Mouse (Mus musculus): ENCODE results near the gene Atp11b. TPM values are rescaled to one million over a fixed set of nuclear protein-coding genes. Genes with fewer than 3 reads are reported as not detected.

Gene Atp11b
- polyA plus RNA-seq, 1 experiment from 2014 or later, result 38.8 TPM

GRCm38 (mm10) chr3:35822036-35822435 lies 68.1 kb downstream of the Atp11b start:
- 91% methylated on average over 3 of the region's 3 CpGs for WGBS
- Histone ChIP-seq H3K9me3 (no peaks in the 10 kb centered on the region), H3K36me3 (peaks cover 30% of the 10 kb centered on the region), H3K27me3 (no peaks in the 10 kb centered on the region), H3K4me2 (no peak overlapping the region), H3K27ac (no peak overlapping the region), H3K9ac (no peak overlapping the region), H3K4me1 (no peaks in the 10 kb centered on the region), H3K4me3 (no peak overlapping the region)
- no peak for ATAC-seq (ENCODE audit: insufficient number of reproducible peaks, low FRiP score, low TSS enrichment, low read depth)

GRCm38 (mm10) chr3:35849326-35849725 lies 95.4 kb downstream of the Atp11b start:
- Histone ChIP-seq H3K9me3 (no peaks in the 10 kb centered on the region), H3K36me3 (peaks cover 32% of the 10 kb centered on the region), H3K27me3 (no peaks in the 10 kb centered on the region), H3K9ac (no peak overlapping the region), H3K4me3 (no peak overlapping the region), H3K4me1 (no peaks in the 10 kb centered on the region), H3K27ac (no peak overlapping the region), H3K4me2 (no peak overlapping the region)
- ATAC-seq (ENCODE audit: insufficient number of reproducible peaks, low FRiP score, low TSS enrichment, low read depth), result no peak
- WGBS, result 93% methylated on average over 9 of the region's 9 CpGs

DNA sequence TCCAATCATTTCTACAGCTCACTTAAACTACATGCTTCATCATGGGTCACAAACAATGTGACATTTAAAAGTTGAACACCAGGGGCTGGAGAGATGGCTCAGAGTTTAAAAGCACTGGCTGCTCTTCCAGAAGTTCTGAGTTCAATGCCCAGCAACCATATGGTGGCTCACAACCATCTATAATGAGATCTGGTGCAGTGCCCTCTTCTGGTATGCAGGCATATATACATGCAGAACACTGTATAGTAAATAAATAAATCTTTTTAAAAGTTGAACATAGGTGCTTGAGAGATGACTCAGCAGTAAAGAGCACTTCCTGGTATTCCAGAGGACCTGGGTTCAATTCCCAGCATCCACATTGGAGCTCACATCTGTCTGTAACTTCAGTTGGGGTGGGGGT lies 129.4 kb downstream of the Atp11b start:
- H3K9me3 ChIP-seq, result no peaks in the 10 kb centered on the region
- no peak overlapping the region for H3K4me2 ChIP-seq
- H3K27me3 ChIP-seq, result no peaks in the 10 kb centered on the region
- no peak overlapping the region for H3K9ac ChIP-seq
- ATAC-seq (ENCODE audit: insufficient number of reproducible peaks, low FRiP score, low TSS enrichment, low read depth), result no peak
- no peak overlapping the region for H3K27ac ChIP-seq
- no peaks in the 10 kb centered on the region for H3K4me1 ChIP-seq
- no peaks in the 10 kb centered on the region for H3K36me3 ChIP-seq
- H3K4me3 ChIP-seq, result no peak overlapping the region

DNA sequence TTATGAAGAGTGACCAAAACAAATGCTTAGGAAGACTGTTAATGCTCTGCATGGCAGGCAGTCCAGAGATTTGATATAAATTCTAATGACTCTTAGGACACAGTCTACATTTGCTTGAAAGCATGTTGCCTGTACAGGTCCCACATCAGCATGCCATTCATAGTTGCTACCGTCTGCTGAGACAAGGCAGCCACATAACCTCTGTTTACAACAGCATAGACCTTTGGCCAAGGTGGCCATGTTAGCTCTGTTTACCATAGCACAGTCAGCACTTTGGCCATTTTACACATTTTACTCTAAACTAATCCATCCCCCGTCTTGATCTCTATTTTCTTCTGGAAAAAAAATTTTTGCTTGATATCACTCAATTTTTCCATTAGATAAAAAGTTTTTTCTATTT lies 135.6 kb downstream of the Atp11b start:
- H3K27me3 ChIP-seq, result no peaks in the 10 kb centered on the region
- ATAC-seq (ENCODE audit: insufficient number of reproducible peaks, low FRiP score, low TSS enrichment, low read depth), result no peak
- 80% methylated on average over 2 of the region's 2 CpGs for WGBS

DNA sequence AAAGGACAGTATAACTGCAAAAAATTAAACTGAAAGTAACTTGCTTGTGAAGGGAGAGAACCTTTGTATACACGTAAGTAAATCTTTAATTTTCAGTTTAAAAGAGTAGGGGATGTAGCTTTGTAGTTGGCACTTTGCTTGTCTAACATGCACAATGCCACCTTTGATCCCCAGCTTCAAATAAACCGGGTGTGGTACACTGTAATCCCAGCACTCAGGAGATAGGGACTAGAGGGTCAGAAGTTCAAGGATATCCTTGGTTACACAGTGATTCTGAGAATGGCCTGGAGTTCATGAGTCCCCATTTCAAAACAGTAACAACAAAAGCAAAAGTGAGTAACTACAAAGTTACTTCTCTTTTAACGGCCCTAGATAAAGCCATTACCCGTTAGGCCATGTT lies 137.2 kb downstream of the Atp11b start:
- ATAC-seq (ENCODE audit: insufficient number of reproducible peaks, low FRiP score, low TSS enrichment, low read depth), result no peak
- Histone ChIP-seq H3K27ac (no peak overlapping the region), H3K9me3 (no peaks in the 10 kb centered on the region), H3K27me3 (no peaks in the 10 kb centered on the region), H3K4me1 (no peaks in the 10 kb centered on the region), H3K36me3 (peaks cover 10% of the 10 kb centered on the region), H3K4me3 (no peak overlapping the region), H3K4me2 (no peak overlapping the region), H3K9ac (no peak overlapping the region)
- 89% methylated on average over 4 of the region's 4 CpGs for WGBS

More for the DNA sequence above, 135.6 kb downstream of the Atp11b start:
- H3K4me3 ChIP-seq, result no peak overlapping the region
- no peaks in the 10 kb centered on the region for H3K4me1 ChIP-seq
- H3K9me3 ChIP-seq, result no peaks in the 10 kb centered on the region
- H3K27ac ChIP-seq, result no peak overlapping the region
- H3K4me2 ChIP-seq, result no peak overlapping the region
- no peak overlapping the region for H3K9ac ChIP-seq
- peaks cover 10% of the 10 kb centered on the region for H3K36me3 ChIP-seq

DNA sequence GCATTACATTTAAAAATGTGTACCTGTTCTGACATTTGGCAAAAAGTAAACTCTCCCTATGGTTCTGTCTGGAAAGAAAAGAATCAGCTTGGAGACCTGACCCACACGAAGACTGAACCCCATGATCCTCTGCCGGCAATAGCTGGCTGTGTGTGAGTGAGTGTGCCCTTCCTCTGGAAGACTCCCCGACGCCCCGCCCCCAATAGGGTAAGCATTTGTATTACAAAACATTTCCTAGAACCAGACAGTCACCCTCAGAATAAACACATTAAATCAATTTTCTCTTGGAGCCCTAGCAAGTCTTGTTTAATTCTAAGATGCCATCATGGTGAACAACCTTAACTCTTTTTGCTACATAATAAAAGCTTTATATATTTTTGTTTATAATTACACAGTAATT lies 139.2 kb downstream of the Atp11b start:
- Histone ChIP-seq H3K27me3 (no peaks in the 10 kb centered on the region), H3K4me1 (no peaks in the 10 kb centered on the region), H3K27ac (no peak overlapping the region), H3K4me2 (no peak overlapping the region), H3K36me3 (peaks cover 15% of the 10 kb centered on the region), H3K9me3 (no peaks in the 10 kb centered on the region), H3K9ac (no peak overlapping the region), H3K4me3 (no peak overlapping the region)
- ATAC-seq (ENCODE audit: insufficient number of reproducible peaks, low FRiP score, low TSS enrichment, low read depth), result no peak
- WGBS, result 83% methylated on average over 5 of the region's 5 CpGs

DNA sequence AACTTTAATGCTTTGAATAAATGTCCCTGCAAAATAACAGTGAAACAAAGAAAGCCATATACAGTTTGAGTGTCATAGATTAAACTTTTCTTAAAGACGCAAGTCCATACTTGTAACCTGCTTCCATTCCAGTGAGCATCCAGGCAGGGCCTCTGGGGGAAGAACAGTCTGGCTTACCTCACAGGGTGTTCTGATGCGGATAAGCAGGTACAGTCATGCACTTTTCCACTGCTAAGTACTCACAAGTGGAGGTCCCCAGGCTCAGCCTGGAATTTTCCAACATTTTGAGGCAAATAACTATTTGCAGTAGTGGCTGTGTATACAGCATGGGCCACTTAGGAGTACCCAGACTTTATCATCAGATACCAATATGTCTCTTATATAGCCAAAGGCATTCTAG lies 144.0 kb downstream of the Atp11b start:
- WGBS, result 79% methylated on average over 2 of the region's 2 CpGs
- Histone ChIP-seq H3K4me2 (no peak overlapping the region), H3K4me3 (no peak overlapping the region), H3K4me1 (no peaks in the 10 kb centered on the region), H3K36me3 (peaks cover 22% of the 10 kb centered on the region), H3K9ac (no peak overlapping the region), H3K27me3 (no peaks in the 10 kb centered on the region), H3K27ac (no peak overlapping the region), H3K9me3 (no peaks in the 10 kb centered on the region)
- ATAC-seq (ENCODE audit: insufficient number of reproducible peaks, low FRiP score, low TSS enrichment, low read depth), result no peak

GRCm38 (mm10) chr3:35899109-35899508 lies 145.2 kb downstream of the Atp11b start:
- H3K27me3 ChIP-seq, result no peaks in the 10 kb centered on the region
- H3K9me3 ChIP-seq, result no peaks in the 10 kb centered on the region
- no peaks in the 10 kb centered on the region for H3K4me1 ChIP-seq
- 93% methylated on average over 3 of the region's 3 CpGs for WGBS
- H3K9ac ChIP-seq, result no peak overlapping the region
- H3K27ac ChIP-seq, result no peak overlapping the region
- ATAC-seq (ENCODE audit: insufficient number of reproducible peaks, low FRiP score, low TSS enrichment, low read depth), result no peak
- H3K4me3 ChIP-seq, result no peak overlapping the region
- peaks cover 26% of the 10 kb centered on the region for H3K36me3 ChIP-seq
- H3K4me2 ChIP-seq, result no peak overlapping the region

DNA sequence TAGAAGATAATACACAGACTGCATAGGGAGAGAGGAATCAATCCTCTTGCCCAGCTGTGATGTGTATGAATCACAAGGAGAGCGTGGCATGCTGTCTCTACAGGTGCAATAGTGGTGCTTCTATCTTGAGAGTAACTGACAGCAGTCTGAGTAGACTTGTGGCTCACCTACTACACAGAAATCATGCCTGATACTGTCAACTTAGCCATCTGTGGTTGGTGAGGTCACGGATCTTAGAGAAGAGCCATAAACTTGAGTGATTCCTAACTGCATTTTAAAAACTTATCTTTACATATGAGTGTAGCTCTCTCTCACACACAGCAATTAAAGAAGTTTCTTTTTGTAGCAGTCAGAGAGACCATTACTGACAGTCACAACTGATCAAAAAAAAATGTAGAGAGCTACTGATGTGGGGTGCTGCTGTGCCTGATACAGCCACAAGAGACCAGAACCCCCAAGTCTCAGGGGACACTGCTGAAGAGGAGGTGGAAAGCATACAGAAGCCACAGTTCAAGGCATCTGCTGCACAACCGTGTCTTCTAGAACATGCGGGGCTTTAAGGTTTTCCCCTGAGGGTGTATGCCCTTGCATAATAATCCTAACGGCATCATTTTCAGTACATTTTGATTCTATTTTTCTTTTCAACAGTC lies 146.8 kb downstream of the Atp11b start:
- no peak for ATAC-seq (ENCODE audit: insufficient number of reproducible peaks, low FRiP score, low TSS enrichment, low read depth)
- H3K4me1 ChIP-seq, result no peaks in the 10 kb centered on the region
- WGBS, result 89% methylated on average over 5 of the region's 5 CpGs
- H3K9ac ChIP-seq, result no peak overlapping the region
- H3K4me2 ChIP-seq, result no peak overlapping the region
- H3K9me3 ChIP-seq, result no peaks in the 10 kb centered on the region
- no peak overlapping the region for H3K4me3 ChIP-seq
- H3K27ac ChIP-seq, result no peak overlapping the region
- peaks cover 29% of the 10 kb centered on the region for H3K36me3 ChIP-seq
- H3K27me3 ChIP-seq, result no peaks in the 10 kb centered on the region

Other genes starting within 250 kb of the Atp11b start
- gene Dcun1d1, start 183.3 kb downstream of the Atp11b start, polyA plus RNA-seq (2015; fragmentation: Nextera tagmentation; extraction: Ambion mirVana), result 103 and 104 TPM in 2 replicates
- gene Mccc1, start 246.6 kb downstream of the Atp11b start, polyA plus RNA-seq (2015; fragmentation: Nextera tagmentation; extraction: Ambion mirVana), result 32.7 and 34.5 TPM in 2 replicates

All from limb, embryonic 15.5 days (tissue).